Mouse (Mus musculus): ENCODE results near the gene Pakap. TPM values are rescaled to one million over a fixed set of nuclear protein-coding genes. Genes with fewer than 3 reads are reported as not detected.

Pakap gene
- polyA plus RNA-seq, 3 experiments from 2014 or later, result 0.50 to 2.1 (median 1.1) TPM

DNA sequence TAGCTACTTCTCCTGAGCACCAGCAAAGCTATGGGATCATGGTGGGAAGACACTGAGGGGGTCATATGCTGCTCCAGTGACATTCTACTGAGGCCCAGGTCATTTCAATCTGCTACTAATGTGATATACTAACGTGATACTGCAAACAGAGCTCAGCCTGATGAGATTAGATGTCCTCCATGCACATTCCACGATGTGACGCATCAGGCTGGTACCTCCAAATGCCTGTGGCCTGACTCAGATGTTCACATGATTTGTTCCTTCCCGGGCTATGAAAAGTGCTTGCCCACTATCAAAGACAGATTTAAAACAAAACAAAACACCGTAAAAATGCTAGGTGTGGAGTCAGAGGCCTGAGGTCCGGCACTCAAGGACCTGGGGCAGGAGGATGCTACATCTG, 236.9 kb downstream of the Pakap start:
- no peak for ATAC-seq

DNA sequence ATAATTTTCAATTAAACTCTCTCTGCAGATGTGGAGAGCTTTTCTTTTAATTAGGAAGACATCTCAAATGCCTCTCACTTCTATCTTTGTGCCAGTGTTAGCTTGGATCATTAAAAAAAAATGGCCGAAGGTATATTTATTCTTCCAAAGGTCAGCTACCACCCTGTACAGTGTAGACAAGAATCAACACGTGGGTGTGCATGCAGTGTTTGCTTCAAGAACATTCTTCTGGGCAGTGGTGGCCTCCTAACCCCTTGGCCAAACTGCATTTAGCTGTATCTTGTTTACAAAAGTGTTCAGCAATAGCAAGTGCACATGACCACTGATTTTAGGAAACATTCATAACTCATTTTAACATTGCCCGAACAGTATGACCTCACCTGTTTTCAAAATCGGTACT, 241.5 kb downstream of the Pakap start:
- no peak for ATAC-seq

DNA sequence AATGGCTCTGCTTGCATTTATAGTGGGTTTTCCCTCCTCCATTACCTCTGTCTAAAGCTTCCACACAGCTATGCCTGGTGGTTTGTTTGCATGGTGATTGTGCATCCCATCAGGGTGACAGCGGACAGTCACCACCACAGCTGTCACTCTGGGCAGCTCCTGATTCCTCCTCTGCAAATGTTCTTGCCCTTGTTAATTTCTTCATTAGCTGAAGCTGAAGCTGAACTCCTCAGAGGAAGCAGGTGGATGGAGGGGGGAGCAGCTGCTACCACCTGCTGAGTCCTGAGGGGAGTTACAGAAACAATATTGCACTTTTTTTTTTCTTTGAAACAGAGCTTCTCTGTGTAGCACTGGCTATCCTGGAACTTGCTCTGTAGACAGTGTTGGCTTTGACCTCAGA, 244.1 kb downstream of the Pakap start:
- no peak for ATAC-seq

DNA sequence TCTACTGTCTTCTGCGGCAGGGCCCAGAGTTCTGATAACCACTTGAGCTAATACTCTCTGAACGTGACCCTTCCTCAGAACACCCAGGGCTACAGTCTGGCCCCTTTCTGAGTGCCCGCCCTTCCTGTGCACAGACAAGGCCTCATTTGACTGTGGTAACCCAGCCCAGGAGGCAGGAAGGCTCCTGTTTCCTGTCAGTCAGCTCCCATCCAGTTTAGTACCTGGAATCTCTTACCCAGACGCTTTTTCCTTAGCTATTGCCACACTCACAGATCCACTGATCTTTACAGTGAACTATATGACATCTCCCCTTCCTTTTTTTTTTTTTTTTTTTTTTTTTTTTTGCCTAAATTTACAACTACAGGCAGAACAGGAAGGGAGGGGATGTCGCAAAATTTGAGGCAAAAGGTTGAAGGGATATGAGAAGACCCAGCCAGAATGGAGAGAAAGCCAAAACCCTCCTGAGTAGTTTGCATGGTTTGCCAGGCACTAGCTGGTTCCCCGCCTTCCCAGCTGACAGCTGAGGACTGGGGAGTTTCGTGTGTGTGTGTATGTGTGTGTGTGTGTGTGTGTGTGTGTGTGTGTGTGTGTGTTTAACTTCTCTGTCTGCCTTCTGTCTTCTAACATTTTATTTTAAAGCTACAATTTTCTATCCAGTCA, 245.1 kb downstream of the Pakap start:
- ATAC-seq, result peak; percentile 17

DNA sequence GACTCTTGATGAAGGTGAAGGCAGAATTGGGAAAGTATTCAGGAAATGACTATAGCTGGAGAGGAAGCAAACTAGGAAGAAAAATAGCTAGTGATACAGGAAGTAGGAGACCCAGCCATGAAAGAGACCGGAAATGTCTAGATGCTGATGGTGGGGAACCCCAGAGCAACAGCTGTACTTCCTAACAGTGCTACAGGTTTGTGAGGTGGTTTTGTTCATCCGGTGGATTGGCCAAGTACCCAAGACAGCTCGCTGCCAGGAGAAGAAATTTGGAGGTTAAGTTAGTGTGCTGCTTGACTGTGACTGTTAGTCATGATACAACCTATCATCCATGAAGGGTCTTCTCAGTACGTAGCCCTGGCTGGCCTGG, 245.6 kb downstream of the Pakap start:
- peak; percentile 98 for ATAC-seq

DNA sequence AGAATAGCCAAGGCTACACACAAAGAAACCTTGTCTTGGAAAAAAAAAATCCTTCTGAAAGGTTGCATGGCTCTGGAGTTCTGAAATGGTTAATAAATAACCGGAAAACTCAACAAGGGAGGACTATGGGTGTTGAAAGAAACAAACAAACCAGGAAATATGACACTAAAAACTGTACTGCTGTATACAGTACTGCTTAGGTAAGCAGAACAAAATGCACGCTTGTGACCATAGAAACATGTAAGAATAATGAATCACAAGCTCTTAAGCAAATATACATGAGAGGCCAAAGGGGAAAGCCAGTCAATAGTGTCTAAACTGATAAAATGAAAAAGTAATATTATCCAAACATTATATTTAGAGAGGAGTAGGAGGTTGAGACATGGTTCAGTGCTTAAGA, 247.4 kb downstream of the Pakap start:
- ATAC-seq, result no peak

DNA sequence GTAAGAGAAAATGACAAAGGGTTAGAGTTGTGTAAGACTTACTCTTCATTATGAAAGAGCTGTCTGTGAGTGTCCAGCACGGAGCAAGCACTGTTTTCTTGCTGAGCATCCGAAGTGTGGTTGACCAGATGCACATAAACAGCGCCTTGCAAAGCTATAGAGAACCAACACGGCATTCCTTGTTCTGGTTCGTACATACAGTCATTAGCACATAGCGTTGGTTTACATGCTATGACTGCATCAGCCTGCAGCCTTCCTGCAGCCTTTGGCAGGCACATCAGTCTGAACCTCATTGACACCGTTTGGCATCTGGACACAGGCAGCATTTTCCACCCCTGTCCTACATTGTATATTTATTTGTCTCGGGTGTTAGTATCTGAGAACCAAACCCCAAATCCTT, 248.2 kb downstream of the Pakap start:
- no peak for ATAC-seq

DNA sequence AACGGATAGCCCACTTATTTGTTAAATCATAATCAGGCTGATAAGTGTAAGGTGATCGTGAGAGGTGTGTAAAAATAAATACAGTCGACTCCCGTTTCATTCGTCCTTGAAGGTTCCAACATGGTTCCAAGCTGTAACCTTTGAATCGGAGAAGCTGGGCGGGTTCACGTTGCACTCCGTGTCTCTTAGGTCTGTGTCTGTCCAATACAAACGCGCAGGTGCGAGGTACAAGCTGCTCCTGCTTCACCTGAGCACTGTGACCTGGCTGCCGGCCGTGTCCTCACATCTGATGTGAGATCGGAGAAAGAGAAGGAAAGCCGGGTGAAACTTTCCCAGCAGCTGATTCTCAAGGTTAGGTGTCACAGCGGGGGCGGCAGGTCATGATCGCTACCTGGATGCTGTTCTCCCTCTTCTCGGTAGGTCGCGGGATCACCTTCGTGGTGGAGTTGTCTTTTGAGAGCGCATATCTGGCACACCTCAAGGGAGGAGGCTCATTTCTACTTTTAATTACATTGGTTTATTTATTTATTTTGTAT, 252.9 kb downstream of the Pakap start:
- ATAC-seq, result no peak

DNA sequence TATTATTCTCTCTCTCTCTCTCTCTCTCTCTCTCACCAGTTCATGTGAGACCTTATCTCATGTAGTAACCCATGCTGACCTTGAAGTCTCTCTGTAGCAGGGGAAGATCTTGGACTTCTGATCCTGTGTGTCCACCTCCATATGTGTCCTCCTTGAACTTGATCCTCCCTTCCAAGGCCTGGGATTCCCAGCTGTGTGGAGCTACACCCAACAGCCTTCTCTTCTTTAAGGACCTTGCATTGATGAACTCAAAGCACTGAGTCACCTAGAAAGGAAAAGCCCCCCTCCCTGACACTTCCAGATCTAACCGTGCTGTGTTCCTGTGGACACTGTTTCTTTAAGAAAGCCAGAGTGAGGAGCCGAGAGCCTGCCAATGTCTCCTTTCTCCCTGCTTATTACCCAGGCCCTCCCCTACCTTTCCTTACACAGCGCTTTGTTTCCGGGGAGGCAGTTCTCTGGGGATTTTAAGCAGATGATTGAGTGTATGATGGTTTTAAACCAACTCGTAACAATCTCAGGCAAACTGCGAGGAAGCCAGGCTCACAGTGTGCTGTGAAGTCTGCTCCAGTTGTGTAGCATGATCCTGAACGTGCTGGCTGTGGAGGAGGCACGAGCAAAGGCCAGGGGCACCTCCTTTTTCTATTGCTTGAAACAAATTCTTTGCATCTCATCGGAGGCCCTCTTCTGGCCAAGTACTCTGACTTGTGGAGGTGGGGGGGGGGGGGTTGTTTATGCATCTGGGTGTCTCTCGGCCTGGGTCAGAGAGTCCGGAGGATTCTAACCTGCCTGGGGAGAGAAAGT, 253.8 kb downstream of the Pakap start:
- ATAC-seq, result no peak

DNA sequence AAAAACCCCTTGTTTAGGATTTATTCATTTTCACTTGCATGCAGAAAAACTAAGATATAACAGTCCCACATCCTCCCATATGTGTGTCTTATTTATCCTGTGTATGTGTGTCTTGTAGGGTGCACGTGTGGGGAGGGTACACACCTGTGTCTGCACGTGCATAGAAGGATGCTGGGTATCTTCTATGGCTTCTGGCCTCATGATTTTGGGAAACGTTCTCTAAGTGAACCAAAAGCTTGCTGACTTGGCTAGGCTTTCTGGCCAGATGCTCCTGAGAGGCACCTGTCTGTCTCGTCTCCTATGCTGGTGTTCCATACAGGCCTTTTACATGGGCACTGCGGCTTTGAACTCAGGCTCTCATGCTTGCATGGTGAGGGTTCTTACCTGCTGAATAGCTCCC, 254.7 kb downstream of the Pakap start:
- no peak for ATAC-seq

DNA sequence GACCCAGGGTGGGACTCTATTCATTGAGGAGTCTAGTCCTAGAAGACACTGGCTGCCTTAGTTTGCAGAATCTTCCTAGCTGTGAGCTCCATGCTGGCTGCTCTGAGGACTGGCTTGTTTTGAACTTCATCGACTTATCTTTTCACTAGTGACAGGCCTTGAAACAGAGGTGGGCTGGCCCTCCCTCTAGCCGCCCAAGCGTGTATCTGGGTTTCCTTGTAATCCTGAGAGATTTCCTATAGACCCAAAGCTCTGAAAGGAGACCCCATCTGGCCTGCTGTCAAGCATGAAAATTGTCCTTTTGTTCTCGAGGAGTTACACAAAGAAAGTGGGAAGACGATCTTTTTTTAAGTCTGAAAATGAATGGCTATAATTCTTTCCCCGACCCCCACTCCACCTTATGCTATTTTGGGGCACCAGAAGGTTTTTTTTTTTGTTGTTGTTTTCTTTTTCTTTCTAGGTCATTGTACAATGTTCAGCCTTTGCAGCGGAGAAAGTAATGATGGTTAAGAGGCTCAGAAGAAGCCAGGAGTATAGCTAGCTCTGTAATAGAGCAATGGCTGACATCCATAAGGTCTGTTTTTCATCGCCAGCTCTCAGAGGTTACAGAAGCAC, 256.8 kb downstream of the Pakap start:
- no peak for ATAC-seq

DNA sequence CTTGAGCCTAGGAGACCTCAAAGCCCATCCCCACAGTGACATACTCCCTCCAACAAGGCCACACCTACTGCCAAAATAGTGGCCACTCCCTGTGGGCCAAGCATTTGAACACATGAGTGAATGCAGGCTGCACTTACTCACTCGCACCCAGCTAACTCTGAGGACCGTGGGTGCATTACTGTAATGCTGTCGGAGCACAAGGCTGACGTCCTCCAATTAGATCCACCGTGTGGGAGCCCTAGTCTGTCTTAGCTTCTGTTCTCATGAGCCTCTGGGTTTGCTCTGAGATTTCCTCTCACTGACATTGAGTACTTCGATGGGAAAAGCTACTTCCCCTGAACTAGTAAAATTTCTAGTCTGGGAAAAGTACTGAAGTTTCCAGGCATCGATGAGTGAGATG, 258.3 kb downstream of the Pakap start:
- no peak for ATAC-seq

DNA sequence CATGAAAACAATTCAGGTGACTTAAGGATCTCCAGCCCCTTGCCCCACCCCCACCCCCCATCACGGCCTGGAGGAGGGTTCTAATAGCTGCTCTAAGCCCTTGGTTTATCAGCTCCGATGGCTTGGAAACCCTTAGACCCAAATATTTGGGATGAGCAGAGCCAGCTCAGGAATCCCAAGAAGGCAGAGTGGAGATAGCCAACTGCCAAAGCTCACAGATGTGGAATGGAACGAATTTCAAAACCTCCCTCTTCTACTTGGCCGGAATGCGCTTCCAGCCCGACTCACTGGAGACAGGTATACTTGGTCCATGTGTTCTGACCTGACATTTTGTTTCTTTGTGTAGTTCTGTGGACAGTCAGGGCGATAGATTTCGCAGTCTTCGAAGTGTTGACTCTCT, 261.2 kb downstream of the Pakap start:
- no peak for ATAC-seq

DNA sequence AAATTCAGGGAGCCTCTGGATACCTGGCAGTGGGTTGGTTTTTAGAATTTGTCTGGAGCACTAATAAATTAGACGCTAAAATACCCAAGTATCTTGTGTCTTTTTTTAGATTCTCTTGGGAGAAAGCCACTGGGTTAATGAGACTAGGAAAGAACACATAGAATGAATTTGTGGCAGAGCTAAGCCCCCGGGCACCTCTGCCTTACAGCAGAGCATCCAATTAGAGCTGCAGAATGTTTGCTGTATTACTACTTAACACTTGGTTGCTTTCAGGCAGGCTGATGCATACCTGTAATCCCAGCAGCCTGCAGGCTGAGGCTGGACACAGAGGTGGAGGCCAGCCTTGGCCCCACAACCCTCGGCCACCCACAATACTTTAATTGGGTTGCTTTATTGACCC, 261.8 kb downstream of the Pakap start:
- no peak for ATAC-seq

DNA sequence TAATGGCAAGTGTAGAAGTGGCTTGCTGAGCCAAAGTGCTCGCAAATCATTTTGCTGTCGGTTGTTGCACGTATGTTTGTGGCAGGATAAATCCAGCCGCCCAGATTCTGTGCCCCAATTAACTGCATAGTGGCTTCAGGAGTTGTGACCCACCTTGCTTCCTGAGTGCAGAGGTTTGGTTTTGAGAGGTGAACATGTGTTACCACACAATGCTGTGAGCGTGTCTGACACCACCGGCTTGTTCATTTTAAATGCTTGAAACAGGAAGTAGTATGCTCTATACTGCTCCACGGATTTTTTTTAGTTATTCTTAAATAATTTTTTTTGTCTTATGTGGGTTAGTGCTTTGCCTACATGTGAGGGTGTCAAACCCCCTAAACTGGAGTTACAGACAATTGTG, 264.3 kb downstream of the Pakap start:
- no peak for ATAC-seq

DNA sequence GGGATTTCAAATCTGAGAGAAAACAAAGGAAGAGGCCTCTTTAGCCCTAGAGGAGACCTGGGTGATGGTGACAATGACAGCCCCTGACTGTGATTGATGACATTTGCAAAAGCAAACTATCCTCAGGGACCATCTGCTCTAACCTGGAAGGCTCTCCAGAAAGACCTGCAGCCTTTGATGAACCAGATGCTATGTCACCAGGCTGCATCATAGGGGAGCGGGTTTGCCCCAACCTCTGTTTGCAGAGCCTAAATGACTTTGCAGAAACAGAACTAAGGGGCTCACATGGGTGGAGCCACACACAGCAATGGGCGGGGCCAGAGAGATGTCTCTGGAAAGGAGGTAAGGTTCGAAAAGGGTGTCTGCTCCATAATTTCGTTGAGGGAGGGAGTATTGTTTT, 265.1 kb downstream of the Pakap start:
- no peak for ATAC-seq

DNA sequence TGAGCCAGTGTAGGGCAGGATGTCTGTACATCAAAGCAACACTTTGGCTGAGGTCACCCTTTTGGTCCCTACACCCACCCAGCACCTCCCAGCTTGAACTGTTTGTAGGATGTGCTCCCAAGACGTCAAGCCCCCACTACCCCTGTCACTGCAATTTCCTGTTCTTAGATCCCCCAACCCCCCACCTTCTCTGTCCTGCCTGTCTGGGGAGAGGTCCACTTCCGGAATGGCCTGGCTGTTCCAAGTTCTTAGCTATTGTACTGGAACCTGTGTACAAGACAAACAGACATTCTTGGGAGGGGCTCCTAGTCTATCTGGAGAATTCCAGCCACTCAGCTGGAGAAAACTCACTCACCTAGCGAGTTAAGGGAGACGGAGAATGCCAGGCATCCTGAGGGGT, 266.2 kb downstream of the Pakap start:
- ATAC-seq, result no peak

DNA sequence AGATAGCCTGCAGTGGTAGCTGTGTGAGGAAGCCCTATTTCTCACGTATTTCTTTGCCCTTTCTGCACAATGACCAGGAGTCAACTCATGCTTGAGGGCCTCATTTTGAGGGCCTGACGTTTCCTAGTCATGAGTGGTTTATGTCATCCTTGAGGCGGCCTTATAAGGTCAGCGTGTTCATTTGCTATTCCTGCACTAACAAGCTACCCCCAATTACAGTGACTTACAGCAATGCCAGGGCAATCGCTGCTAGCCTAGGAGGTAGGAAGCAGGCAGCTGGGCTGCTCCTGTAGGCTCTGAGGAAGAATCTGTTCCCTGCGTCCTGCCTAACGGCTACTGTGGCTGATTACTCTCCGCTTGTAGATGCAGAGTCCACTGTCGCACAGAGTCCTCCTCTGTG, 269.1 kb downstream of the Pakap start:
- ATAC-seq, result no peak

DNA sequence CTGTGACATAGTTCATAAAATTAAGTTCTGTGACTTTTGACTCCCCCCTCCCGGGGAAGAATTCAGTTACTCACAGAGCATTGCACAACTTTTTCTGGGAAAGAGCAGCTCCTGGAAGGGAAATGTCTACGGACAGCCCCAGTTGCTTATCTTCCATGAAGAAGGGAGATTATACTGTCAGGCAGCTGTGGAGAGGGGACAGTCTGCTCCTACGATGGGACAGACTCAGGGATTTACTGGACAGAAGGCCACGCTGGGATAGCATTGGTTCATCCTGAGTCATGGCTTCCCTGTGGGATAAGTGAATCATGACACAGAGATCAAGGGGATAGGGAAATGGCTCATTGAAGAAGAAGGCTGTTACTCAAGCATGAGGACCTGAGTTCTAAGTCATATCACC, 271.4 kb downstream of the Pakap start:
- ATAC-seq, result no peak

DNA sequence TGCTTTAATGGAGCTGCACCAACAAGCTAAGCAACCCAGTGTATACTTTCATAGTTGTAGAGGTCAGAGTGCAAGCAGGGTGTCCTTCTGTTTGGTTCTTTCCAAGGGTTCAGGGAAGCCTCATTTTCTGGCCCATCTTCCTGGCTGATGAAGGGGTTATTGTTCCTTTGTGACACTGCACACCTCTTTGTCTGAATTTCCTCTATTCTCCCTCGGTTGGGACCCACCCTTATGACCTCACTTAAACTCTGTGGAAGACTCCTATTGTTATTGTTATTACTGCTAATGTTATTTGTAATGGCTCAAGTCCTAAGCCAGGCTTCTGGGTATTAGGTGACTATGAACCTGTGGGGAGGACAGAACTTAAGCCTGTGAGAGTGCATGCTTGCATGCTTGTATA, 273.9 kb downstream of the Pakap start:
- no peak for ATAC-seq

DNA sequence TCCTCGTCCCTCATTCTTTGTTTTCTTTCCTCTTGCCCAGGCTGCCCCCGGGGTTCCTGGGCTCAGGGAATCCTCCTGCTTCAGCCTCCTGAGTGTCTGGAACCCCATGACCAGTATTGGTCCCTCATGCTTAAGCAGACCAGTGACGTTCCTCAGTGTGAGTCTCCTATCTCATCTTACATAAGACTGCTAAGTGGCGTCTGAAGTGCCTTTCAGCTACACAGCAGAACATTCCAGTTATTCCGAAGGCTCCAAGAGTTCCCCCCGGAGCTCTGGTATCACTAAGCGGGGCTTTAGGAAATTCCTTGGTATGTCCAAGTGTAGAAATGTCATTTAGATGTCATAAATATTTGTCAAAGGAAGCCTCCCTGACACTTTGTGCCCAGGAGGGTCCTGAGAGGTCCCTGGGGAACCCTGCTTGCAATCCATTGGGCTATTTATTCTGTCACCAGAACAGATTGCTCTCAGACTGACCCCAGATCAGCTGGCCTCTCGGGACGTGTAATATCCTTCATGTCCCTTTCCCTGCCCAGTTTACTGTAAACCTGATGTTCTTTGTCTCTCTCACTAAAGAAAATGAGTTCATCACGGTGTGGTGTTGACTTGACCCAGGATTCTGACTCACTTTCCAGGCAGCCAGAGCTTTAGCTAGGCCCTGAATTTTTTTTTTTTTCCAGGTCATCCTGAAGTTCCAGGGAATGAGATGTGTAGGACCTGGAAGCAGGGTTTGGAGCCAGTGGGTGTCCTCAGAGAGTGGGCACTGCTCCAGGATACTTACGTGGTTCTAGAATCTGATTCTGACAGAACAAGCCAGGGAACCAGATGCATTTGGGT, 274.7 kb downstream of the Pakap start:
- ATAC-seq, result no peak

DNA sequence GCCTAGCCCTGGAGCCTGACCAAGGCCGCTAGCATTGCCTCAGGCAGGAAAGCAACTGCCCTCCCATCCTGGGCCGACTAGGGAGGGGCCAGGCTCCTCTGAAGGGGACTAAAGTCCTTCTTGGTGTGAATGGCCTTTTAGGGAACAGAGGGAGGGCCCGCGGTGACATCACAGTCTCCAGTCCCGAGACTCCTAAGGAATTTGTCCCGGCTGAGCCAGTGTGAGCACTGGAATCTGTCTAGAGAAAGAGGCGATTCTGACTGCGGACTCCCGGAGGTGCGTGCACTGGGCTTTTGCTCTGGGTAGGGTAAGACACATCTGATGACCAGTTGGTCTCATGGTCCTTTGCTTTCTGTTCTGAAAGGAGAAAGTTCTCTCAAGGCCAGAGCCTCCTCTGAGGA, 277.1 kb downstream of the Pakap start:
- ATAC-seq, result no peak
